Mouse (Mus musculus) ES-Bruce4 (cell line): Measurements from ENCODE around the gene Hist1h3a.

Experiments used
- CTCF ChIP-seq: IDR thresholded peaks from one replicate; pipeline ENCODE4 v1.8.1; 2011; ENCODE audit warnings: low read depth, low read length
- EP300 ChIP-seq: IDR thresholded peaks from 2 replicates; pipeline ENCODE4 v1.6.1; 2011; ENCODE audit warnings: low read depth, low read length; ENCODE audit not compliant: insufficient read depth

- TF ChIP-seq CTCF: no peak
- no peak for TF ChIP-seq EP300
Measured at GRCm38 (mm10) chr13:23739922-23740252, 22.3 kb downstream of the Hist1h3a start.
